Mouse (Mus musculus): ENCODE results near the gene Krtap2-4. TPM values are rescaled to one million over a fixed set of nuclear protein-coding genes. Genes with fewer than 3 reads are reported as not detected.
"Not testable (repeated sequence)": the region's sequence is repeated elsewhere in the genome, so short reads cannot be mapped to it uniquely, and the experiment has no call there.

Gene Krtap2-4
- polyA plus RNA-seq, 1 experiment: not detected

- Histone ChIP-seq H3K4me3 (replicated peaks; ENCODE audit: control insufficient read depth, low read depth, low read length) (no peak overlapping the region), H3K4me1 (ENCODE audit: control insufficient read depth, insufficient read depth, low read length) (no peaks in the 10 kb centered on the region), H3K27ac (ENCODE audit: control insufficient read depth, insufficient read depth, low read depth, low read length, poor library complexity) (no peak overlapping the region)
- WGBS: 21% methylated on average over 1 of the region's 1 CpGs
- no peak for TF ChIP-seq CTCF (IDR thresholded peaks at IDR 0.05; ENCODE audit: control insufficient read depth, insufficient read depth, low read length)
- TF ChIP-seq POLR2A (IDR thresholded peaks at IDR 0.05; ENCODE audit: borderline replicate concordance, control insufficient read depth, low read depth, low read length): no peak
Observed at GRCm38 (mm10) chr11:99640926-99641325, 26.3 kb upstream of the Krtap2-4 start.

GRCm38 (mm10) chr11:99637086-99637485 lies 22.4 kb upstream of the Krtap2-4 start:
- Histone ChIP-seq H3K27ac (ENCODE audit: control insufficient read depth, insufficient read depth, low read depth, low read length, poor library complexity) (no peak overlapping the region), H3K4me1 (ENCODE audit: control insufficient read depth, insufficient read depth, low read length) (no peaks in the 10 kb centered on the region), H3K4me3 (replicated peaks; ENCODE audit: control insufficient read depth, low read depth, low read length) (no peak overlapping the region)
- TF ChIP-seq POLR2A (IDR thresholded peaks at IDR 0.05; ENCODE audit: borderline replicate concordance, control insufficient read depth, low read depth, low read length) (no peak), CTCF (IDR thresholded peaks at IDR 0.05; ENCODE audit: control insufficient read depth, insufficient read depth, low read length) (no peak)
- WGBS: 68% methylated on average over 1 of the region's 1 CpGs

DNA sequence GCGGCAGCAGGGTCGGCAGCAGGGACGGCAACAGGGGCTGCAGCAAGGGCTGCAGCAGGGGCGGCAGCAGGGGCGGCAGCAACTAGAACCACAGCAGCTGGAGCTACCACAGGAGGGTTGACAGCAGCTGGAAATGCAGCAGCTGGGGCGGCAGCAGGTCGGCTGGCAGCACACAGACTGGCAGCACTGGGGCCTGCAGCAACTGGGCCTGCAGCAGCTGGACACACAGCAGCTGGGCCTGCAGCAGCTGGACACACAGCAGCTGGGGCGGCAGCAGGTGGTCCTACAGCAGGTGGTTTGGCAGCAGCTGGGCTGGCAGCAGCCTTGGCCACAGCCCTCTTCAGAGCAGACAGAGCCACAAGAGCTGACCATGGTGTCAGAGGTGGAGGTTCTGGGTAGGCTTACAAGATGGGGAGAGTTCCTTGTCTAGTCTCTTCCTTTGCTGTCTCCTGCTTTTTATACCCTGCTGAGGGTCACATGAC lies 20.0 kb upstream of the Krtap2-4 start, which contains the start of gene Krtap4-2:
Gene Krtap4-2, minus strand, starts transcription at position 432 of the 482 bp plus-strand sequence.
- Histone ChIP-seq H3K27ac (ENCODE audit: control insufficient read depth, insufficient read depth, low read depth, low read length, poor library complexity) (no peak within 1 kb of the TSS), H3K4me3 (replicated peaks; ENCODE audit: control insufficient read depth, low read depth, low read length) (no peak within 1 kb of the TSS), H3K4me1 (ENCODE audit: control insufficient read depth, insufficient read depth, low read length) (no peaks in the 10 kb centered on the region)
- WGBS: 52% methylated on average over 8 of the region's 8 CpGs
- TF ChIP-seq CTCF (IDR thresholded peaks at IDR 0.05; ENCODE audit: control insufficient read depth, insufficient read depth, low read length) (no peak), POLR2A (IDR thresholded peaks at IDR 0.05; ENCODE audit: borderline replicate concordance, control insufficient read depth, low read depth, low read length) (no peak)

DNA sequence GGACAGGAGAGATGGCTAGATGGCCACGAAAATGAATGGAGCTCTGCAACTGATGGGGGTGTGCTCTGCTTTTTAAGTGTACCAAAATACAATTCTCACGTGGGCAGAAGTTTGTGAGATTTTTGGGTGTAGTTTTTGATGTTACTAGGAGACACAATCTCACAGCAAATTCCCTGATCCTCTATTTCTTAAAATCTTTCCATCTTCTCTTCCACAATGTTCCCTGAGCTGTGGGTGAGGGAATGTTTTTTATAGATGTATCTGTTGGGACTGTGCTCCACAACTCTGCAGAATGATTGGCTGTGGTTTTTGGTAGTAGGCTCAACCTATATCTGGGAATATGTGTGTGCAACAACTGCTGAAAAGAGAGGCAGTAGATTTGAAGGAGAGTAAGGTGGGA lies 18.6 kb upstream of the Krtap2-4 start:
- no peak overlapping the region for H3K27ac ChIP-seq (ENCODE audit: control insufficient read depth, insufficient read depth, low read depth, low read length, poor library complexity)
- no peak overlapping the region for H3K4me3 ChIP-seq (replicated peaks; ENCODE audit: control insufficient read depth, low read depth, low read length)
- TF ChIP-seq POLR2A (IDR thresholded peaks at IDR 0.05; ENCODE audit: borderline replicate concordance, control insufficient read depth, low read depth, low read length): no peak
- WGBS: 40% methylated on average over 2 of the region's 2 CpGs
- H3K4me1 ChIP-seq (ENCODE audit: control insufficient read depth, insufficient read depth, low read length): no peaks in the 10 kb centered on the region

DNA sequence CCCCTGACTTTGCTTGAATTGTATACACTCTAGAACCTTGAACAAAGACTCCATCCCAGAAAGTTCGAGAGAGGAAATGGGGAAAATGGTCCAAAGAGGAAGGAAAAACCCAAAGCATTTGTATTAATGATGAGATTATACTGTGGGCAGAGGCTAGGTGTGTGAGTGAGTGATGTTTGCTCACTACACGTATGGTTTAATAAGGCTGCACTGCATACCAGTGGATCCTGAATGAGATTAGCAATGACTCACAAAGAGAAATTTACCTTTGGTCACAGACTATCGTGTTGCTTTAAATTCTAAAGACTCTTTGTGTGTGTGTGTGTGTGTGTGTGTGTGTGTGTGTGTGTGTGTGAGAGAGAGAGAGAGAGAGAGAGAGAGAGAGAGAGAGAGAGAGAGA lies 16.2 kb upstream of the Krtap2-4 start:
- 63% methylated on average over 3 of the region's 3 CpGs for WGBS

GRCm38 (mm10) chr11:99628138-99628537 lies 13.5 kb upstream of the Krtap2-4 start, which contains the start of gene Krtap4-1:
Gene Krtap4-1 (minus strand): TSS chr11:99628238.
- no peak within 1 kb of the TSS for H3K4me3 ChIP-seq (replicated peaks; ENCODE audit: control insufficient read depth, low read depth, low read length)
- TF ChIP-seq POLR2A (IDR thresholded peaks at IDR 0.05; ENCODE audit: borderline replicate concordance, control insufficient read depth, low read depth, low read length) (no peak), CTCF (IDR thresholded peaks at IDR 0.05; ENCODE audit: control insufficient read depth, insufficient read depth, low read length) (no peak)
- H3K4me1 ChIP-seq (ENCODE audit: control insufficient read depth, insufficient read depth, low read length): no peaks in the 10 kb centered on the region
- WGBS: 81% methylated on average over 4 of the region's 4 CpGs
- no peak within 1 kb of the TSS for H3K27ac ChIP-seq (ENCODE audit: control insufficient read depth, insufficient read depth, low read depth, low read length, poor library complexity)

More for the DNA sequence above, 16.2 kb upstream of the Krtap2-4 start:
- Histone ChIP-seq H3K4me3 (replicated peaks; ENCODE audit: control insufficient read depth, low read depth, low read length) (no peak overlapping the region), H3K4me1 (ENCODE audit: control insufficient read depth, insufficient read depth, low read length) (no peaks in the 10 kb centered on the region), H3K27ac (ENCODE audit: control insufficient read depth, insufficient read depth, low read depth, low read length, poor library complexity) (no peak overlapping the region)
- TF ChIP-seq POLR2A (IDR thresholded peaks at IDR 0.05; ENCODE audit: borderline replicate concordance, control insufficient read depth, low read depth, low read length) (no peak), CTCF (IDR thresholded peaks at IDR 0.05; ENCODE audit: control insufficient read depth, insufficient read depth, low read length) (no peak)

DNA sequence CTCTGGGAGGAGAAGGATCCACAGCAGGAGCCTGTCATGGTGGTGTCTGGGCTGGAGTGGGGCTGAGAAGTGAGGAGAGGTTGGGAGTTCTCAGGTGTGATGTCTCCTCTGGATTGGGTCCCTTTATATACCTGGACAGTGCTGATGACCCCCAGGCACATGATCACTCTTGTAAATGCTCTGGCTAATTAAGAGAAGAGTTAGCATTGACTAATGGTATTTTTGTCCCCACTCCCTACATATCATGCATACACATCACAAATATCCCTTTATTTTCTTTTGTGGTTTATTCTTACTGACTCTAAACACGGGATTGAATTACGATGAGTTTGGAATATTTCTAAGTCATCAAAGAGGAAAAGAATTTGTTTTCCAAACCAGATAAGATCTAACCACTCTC lies 5.7 kb upstream of the Krtap2-4 start, which contains the start of gene Gm11562:
Gene Gm11562, minus strand, starts transcription at position 101 of the 400 bp plus-strand sequence.
- Histone ChIP-seq H3K27ac (ENCODE audit: control insufficient read depth, insufficient read depth, low read depth, low read length, poor library complexity) (no peak within 1 kb of the TSS), H3K4me1 (ENCODE audit: control insufficient read depth, insufficient read depth, low read length) (no peaks in the 10 kb centered on the region), H3K4me3 (replicated peaks; ENCODE audit: control insufficient read depth, low read depth, low read length) (no peak within 1 kb of the TSS)
- WGBS: 69% methylated on average over 2 of the region's 2 CpGs
- TF ChIP-seq CTCF (IDR thresholded peaks at IDR 0.05; ENCODE audit: control insufficient read depth, insufficient read depth, low read length): no peak
- no peak for TF ChIP-seq POLR2A (IDR thresholded peaks at IDR 0.05; ENCODE audit: borderline replicate concordance, control insufficient read depth, low read depth, low read length)

- H3K4me1 ChIP-seq (ENCODE audit: control insufficient read depth, insufficient read depth, low read length); H3K4me3 ChIP-seq (replicated peaks; ENCODE audit: control insufficient read depth, low read depth, low read length); H3K27ac ChIP-seq (ENCODE audit: control insufficient read depth, insufficient read depth, low read depth, low read length, poor library complexity): not testable (repeated sequence)
- 38% methylated on average over 2 of the region's 2 CpGs for WGBS
Observed at GRCm38 (mm10) chr11:99610089-99610488, 4.6 kb downstream of the Krtap2-4 start, which contains the start of gene Gm11937. Gene Gm11937 (minus strand): TSS chr11:99610189.

DNA sequence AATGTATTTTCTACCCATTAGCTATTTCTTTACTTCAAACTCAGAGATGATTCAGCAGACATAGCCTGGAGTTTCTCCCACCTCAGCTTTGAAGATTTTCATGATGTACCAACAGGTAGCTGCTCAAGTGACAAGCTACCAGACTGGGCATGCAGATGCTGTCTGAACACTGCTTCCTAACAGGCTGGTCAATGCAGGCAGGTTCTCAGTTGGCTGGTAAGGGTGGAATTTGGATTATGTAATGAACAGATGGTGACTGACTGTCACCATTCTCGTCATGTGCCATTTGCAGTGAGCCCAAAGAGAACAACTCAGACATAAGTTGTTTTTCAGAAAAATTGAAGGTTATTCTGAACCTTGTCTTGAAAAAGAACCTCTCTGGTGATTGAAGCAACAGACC lies 5.5 kb downstream of the Krtap2-4 start:
- Histone ChIP-seq H3K4me1 (ENCODE audit: control insufficient read depth, insufficient read depth, low read length) (no peaks in the 10 kb centered on the region), H3K4me3 (replicated peaks; ENCODE audit: control insufficient read depth, low read depth, low read length) (no peak overlapping the region), H3K27ac (ENCODE audit: control insufficient read depth, insufficient read depth, low read depth, low read length, poor library complexity) (no peak overlapping the region)
- no peak for TF ChIP-seq POLR2A (IDR thresholded peaks at IDR 0.05; ENCODE audit: borderline replicate concordance, control insufficient read depth, low read depth, low read length)
- no peak for TF ChIP-seq CTCF (IDR thresholded peaks at IDR 0.05; ENCODE audit: control insufficient read depth, insufficient read depth, low read length)
- WGBS: 63% methylated on average over 1 of the region's 1 CpGs

DNA sequence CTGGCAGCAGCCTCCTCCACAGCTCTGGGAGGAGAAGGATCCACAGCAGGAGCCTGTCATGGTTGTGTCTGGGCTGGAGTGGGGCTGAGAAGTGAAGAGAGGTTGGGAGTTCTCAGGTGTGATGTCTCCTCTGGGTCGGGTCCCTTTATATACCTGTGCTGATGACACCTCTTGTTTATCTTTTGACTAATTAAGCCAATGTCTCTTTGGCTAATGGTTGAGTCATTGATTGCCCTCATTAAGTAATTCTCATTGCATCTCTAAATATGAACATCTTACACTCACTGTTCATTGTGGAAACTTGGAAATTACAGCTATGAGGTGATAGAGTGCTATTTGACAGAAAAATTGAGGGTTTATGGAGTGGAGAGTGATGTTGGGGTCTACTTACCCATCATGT lies 11.4 kb downstream of the Krtap2-4 start, which contains the start of gene Gm11938:
Gene Gm11938, minus strand, starts transcription at position 101 of the 400 bp plus-strand sequence.
- not testable (repeated sequence) for H3K4me1 ChIP-seq (ENCODE audit: control insufficient read depth, insufficient read depth, low read length); H3K27ac ChIP-seq (ENCODE audit: control insufficient read depth, insufficient read depth, low read depth, low read length, poor library complexity); H3K4me3 ChIP-seq (replicated peaks; ENCODE audit: control insufficient read depth, low read depth, low read length)
- 43% methylated on average over 1 of the region's 1 CpGs for WGBS

GRCm38 (mm10) chr11:99597742-99598141 lies 16.9 kb downstream of the Krtap2-4 start, which contains the start of gene Krtap9-3:
Gene Krtap9-3 (minus strand): TSS chr11:99598105.
- WGBS: 74% methylated on average over 6 of the region's 6 CpGs
- H3K27ac ChIP-seq (ENCODE audit: control insufficient read depth, insufficient read depth, low read depth, low read length, poor library complexity); H3K4me3 ChIP-seq (replicated peaks; ENCODE audit: control insufficient read depth, low read depth, low read length); H3K4me1 ChIP-seq (ENCODE audit: control insufficient read depth, insufficient read depth, low read length): not testable (repeated sequence)
